Mouse (Mus musculus) T-helper 17 cell (primary cell): ENCODE data around the gene Atp1b2.
"Not testable (repeated sequence)": the region's sequence is repeated elsewhere in the genome, so short reads cannot be mapped to it uniquely, and the experiment has no call there.

ENCODE experiments used
- in situ Hi-C, 2 experiments: fragments of 300-600 bp; cut with MboI, MseI; formaldehyde crosslinking; loops; 1 replicate in 1 of 2; 2 replicates in 1 of 2; pipeline ENCODE4 v1.15.1; 2025; ENCODE audit warnings: high pct_unique_total_duplicates in 2 of 2

Atp1b2 gene

DNA sequence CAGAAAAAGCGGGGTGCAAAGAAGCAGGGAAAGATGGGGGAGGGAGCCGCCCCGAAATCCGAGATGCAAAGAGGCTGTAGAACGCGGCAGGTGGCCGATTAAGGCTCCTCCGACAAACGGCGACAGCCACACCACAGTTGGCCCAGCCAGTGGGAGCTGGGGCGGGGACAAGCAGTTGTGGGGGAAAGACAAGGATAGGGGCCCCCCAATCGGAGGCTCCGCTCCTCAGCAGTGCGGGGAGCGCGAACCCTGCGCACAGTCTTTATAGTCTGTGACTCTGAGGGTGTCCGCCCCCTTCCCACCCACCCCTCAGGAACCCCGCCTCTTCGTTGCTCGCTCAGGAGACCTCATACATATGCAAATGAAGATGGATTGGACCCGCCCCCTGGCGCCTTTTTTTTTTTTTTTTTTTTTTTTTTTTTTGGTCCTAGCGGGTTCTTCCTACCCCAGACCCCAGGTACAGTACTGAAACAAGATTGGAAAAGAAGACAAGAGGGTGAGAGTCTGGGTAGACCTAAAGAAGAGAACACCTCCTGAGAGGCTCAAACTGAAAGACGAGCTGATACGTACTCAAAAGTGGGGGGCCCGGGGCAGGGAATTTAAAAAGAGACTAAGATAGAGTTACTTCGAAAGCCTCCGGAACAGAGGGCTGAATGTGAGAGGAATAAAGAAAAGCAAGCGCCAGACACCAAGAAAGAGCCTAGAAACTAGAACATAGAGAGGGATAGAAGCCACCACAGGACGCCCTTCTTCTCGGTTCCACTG lies at the start of gene Atp1b2:
TSS of gene Atp1b2 (minus strand) at position 217 of the 765 bp plus-strand sequence.
- in situ Hi-C loops = loop anchor here in 1 of 2 experiments (10.0 kb wide), 1 partner anchor 899 kb away; the partner anchor contains the start of gene Tm4sf5

DNA sequence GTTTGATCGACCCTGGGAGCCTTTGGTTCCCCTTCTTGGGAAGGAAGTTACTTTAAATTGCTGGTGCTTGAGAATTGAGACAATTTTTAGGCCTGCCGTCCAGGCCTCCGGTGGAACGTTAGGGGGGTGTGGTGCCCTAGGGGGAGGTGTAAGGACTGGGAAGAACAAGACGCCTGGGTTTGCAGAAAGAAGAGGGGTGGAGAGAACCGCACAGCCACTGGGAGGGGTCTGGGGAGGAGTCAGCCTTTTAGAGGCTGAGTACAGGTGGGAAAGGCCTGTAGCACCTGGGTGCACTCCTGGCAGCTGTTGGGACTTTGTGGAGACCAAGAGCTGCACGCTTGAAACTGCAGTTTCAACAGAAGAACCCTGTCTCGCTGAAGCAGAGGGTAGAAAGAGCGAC lies 49.0 kb upstream of the Atp1b2 start:
- in situ Hi-C loops = no loop called here

DNA sequence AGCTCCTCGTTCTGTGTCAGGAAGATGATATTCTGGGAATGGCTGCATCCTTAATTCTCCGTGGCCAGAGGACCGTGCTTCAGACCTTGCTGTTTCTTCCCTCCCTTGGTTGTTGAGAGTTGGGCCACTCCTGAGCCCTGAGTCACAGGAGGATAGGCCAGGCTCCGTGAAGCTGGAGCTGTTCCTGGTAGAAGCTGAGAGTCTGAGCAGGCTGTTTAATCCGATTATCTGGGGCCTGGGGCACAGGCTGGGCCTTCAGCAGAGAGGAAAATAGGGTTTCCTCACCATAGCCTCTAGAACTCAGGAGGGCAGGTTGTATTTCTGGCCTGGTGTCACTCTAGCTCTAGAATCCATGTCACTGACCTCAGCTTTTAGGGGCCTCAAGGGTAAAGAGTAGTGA lies 47.7 kb upstream of the Atp1b2 start:
- in situ Hi-C loops = no loop called here

DNA sequence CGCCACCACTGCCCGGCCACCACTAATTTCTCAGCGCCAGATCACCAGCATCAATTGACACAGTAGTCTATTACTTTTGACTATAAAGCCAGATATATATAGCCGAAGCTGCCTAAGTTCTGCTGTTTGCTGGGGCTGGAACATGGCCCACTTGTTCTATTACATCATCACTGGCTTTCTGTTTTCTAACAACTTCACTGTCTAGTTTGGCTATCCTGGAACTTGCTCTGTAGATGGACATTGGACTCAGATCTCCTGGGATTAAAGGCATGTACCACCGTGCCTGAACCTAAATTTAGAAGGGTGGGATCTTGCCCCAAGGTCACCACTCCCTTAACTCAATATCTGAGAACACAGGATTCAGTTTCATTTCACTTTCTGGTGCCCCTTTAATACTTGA lies 40.1 kb upstream of the Atp1b2 start:
- in situ Hi-C loops = loop anchor here in 1 of 2 experiments (25.0 kb wide), 1 partner anchor 1341 kb away; the partner anchor contains the start of gene C1qbp

DNA sequence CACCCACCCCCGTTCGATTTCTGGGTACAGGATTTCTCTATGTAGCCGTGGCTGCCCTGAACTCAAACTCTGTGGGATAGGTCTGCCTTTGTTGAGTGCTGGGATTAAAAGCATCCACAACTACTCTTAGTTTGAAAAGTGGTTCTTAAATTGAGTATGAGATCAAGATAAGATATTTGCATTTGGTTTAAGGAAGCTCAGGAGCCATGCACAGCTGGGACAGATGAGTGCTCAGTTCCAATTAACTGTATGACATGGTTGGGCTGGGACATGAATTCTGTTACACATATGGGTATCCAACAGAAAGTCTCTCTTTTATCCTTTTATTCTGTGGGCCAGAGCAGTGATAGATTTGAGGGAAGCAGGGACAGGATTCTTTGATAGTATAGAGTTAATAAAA lies 29.7 kb upstream of the Atp1b2 start:
- in situ Hi-C loops = loop anchor here in 1 of 2 experiments (25.0 kb wide), 1 partner anchor 1352 kb away; the partner anchor contains the start of gene C1qbp

DNA sequence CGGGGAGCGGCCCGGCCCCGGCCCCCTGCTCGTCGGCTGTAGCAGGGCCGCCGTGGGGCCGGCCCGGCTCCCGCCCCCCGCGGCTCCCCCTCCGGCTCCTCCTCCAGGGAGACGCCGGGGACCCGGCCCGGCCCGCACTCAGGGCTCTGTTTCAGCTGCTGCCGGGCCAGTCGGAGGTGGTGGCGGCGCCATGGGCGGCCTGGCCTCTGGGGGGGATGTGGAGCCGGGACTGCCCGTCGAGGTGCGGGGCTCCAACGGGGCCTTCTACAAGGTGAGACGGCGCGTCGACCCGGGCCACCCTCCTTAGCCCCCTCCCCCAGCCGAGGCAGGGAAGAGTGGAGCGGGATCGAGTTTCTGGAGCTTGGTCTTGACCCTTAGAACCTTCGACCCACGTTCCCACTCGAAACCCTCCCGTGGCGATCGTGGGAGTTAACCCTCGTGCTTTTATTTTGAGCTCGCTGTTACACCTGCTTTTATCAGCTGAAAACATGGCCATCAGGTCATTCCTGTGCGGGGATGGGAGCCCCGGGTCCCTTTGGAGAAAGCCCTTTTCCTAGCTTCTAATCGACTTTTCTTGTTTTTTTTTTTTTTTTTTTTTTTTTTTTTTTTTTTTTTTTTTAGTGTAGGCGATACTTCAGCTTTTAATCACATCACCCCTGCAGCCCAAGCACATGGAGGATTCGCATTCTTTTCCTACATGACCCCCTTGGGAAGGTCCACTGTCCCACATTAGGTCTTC lies 27.6 kb upstream of the Atp1b2 start:
- in situ Hi-C loops = loop anchor here in 1 of 2 experiments (25.0 kb wide), 1 partner anchor 1354 kb away; the partner anchor contains the start of gene C1qbp

DNA sequence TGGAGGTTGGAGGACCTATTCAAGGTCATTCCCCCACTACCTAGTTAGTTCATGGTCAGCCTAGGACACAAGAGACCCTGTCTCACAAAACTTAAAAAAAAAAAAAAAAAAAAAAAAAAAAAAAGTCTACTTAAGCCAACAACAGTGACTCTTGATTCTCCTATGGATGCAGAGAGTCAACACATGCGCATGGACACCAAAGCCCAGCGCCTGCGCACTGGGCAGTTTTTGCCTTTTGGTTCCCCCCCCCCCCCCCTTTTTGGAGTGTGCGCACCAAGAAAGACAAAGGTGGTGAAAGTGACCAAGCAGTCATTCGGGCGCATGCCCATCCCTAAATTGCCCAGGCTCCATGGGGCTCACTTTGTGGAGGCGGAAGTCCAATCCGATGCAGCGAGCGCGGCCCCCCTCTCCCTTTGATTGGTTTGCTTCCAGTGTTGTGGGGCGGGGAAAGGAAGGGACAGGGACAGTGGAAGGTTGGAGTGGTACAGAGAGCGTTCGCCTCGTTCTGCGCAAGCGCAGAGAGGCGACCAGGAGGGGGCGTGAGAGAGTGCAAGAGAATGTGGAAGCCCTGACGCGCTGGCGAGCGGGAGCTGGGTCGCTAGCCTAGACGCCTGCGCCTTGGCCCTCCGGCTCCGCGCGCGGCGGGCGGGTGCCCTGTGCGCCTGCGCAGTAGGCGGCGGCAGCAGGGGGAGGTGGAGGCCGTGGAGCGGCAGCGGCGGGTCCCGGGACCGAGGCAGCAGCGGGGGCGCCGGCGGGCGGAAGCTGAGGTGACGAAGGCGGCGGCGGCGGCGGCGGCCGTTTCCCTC lies 26.7 kb upstream of the Atp1b2 start, which contains the start of gene Fxr2:
TSS of gene Fxr2 (plus strand) at position 707 of the 806 bp plus-strand sequence.
- in situ Hi-C loops = loop anchor here in 1 of 2 experiments (25.0 kb wide), 1 partner anchor 1355 kb away; the partner anchor contains the start of gene C1qbp

DNA sequence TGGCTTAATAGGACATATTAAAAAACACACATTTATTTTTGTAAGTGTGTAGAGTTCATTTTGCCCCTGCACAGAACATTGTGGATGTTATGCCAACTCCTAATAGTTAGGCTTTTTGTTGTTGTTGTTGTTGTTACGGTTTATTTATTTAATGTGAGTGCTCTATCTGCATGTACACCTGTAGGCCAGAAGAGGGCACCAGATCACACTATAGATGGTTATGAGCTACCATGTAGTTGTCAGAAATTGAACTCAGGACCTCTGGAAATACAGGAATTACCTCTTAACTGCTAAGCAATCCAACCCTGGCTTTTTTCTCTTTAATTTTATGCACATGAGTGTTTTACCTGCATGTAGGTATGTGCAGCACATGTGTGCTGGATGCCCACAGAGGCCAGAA lies 24.1 kb upstream of the Atp1b2 start:
- in situ Hi-C loops = loop anchor here in 1 of 2 experiments (25.0 kb wide), 1 partner anchor 1357 kb away; the partner anchor contains the start of gene C1qbp

DNA sequence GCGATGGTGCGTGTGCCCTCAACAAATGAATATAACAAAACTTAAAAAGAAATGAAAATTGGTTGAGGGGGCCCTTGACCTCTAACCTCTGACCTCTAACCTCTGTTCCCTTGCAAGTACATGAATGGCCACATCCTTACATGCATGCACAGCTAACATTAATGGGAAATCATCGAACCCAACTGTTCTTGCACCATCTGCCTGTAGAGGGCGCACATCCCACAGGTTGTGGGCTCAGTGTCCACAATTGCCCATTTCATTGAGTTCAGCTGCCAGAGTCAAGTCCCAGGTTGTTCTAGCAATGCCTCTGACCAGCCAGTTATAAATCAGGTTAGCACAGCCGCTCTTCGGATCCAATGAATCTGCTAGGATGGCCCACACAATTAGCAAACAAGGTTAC lies 22.5 kb upstream of the Atp1b2 start:
- in situ Hi-C loops = loop anchor here in 1 of 2 experiments (25.0 kb wide), 1 partner anchor 1359 kb away; the partner anchor contains the start of gene C1qbp

DNA sequence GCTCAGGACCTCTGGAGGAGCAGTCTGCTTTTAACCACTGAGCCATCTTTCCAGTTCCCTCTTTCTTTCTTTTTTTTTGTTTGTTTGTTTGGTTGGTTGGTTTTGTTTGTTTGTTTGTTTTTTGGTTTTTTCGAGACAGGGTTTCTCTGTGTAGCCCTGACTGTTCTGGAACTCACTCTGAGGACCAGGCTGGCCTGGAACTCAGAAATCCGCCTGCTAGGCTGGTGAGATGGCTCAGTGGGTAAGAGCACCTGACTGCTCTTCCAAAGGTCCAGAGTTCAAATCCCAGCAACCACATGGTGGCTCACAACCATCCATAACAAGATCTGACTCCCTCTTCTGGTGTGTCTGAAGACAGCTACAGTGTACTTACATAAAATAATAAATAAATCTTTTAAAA lies 18.6 kb upstream of the Atp1b2 start:
- in situ Hi-C loops = not testable (repeated sequence)

DNA sequence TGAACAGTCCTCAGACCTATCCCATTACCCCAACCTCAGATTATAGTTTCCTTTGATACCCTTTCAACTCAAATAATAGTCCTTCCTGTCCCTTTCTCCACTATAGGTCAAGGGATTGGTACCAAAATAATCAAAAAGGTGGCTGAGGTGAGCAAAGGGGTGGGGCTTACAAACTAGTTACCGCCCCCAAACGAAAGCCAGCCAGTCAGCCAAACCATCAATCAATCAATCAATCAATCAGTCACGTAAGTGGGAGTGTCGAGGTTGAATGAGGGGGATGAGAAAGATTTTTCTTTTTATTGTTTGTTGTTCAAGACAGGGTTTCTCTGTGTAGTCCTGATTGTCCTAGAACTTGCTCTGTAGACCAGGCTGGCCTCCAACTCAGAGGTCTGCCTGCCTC lies 17.3 kb upstream of the Atp1b2 start:
- in situ Hi-C loops = no loop called here

DNA sequence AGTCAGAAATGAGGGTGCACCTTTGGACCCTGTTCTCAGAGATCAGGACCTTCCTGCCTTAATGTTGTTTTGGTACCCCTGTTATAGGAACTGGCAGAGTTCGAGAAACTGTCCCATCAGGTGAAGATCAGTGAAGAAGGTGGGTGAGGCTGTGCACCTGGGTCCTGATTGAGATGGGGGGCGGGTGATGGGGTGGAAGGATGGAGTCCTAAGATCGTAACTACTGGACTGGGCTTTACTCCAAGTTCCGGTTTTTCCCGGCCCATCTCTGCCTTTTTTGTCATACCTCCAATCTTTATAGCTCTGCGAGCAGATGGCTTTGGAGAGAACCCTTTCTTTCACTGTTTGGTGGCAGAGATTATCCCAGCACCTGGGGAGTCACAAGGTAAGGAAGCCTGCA lies 16.7 kb upstream of the Atp1b2 start:
- in situ Hi-C loops = no loop called here

DNA sequence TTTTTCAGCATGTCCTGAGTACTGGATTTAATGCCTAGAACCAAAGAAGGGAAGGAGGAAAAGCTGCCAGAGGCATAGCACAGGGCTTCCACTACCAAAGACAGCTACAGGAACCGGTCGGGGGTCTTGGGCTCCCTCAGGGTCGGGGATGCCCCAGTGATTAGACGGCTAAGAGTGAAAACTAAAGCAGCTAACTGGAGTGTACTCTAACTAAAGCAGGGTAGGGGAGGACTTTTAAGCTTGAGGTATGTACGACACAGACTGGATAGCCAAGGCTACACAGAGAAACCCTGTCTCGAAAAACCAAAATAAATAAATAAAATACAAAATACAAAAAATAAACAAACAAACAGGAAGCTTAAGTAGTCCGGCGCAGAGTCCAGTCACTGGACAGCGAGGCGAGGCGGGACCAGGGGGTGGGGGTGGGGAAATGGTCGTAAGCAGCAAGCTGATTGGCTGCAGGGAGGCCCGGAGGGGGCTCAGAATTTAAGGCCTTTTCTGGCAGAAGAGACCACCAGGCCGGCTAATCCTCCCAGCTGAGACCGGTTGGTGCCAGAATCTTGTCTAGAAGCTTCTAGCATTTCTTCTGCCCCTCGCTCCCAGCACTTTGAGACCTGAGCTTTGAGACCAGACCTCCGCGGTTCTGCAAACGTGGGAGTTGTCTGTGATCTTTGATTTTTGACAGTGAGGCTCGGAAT lies 16.0 kb upstream of the Atp1b2 start, which contains the start of gene Sat2:
TSS of gene Sat2 (plus strand) at position 454 of the 698 bp plus-strand sequence.
- in situ Hi-C loops = no loop called here

DNA sequence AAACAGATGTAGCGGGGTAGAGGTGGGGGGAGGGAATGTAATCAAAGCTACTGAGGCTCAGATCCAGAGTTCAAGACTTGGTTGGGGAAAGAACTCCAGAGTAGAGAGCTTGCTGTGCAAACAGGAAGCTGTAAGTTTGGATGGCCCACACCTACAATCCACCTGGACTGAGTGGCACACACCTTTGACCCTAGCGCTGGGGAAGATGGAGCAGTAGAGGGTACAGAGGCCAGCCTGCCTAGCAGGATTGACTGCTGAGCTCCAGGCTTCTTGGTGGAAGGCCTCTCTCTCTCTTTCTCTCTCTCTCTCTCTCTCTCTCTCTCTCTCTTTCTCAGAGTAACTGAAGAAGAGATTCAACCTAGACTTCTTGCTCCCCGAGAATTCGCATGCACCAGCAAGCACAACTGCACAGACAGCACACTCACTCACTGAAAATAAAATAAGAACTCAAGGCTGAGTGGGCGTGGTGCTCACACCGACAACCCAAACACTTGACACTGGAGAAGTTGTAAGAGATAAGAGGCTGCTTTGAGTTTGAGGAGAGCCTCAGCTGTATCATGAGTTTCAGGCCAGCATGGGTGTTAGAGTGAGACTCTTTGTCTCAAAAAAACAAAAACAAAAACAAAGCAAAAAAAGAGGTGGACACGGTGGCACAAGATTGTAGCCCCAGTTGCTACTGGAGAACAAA lies 14.8 kb upstream of the Atp1b2 start:
- in situ Hi-C loops = no loop called here

DNA sequence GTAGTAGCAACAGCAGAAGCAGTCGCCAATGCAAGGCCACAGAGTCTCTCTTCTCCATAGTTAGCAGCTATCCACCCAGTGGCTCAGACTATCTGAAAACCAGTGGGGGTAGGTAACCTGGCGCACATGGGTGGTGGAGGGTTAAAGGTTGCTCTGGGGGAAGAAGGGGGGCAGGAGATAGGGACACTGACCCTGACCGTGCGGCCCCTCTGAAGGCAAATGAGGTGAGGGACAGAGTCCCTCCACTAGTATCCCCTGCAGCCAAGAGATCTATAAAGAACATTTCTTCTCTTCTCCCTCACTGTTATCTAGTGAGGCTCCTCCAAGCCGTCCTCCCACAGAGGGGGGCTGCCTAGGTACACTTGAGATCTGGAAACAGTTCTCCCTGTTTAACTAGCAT lies 12.1 kb upstream of the Atp1b2 start, which contains the start of gene Shbg:
TSS of gene Shbg (minus strand) at position 101 of the 400 bp plus-strand sequence.
- in situ Hi-C loops = no loop called here

DNA sequence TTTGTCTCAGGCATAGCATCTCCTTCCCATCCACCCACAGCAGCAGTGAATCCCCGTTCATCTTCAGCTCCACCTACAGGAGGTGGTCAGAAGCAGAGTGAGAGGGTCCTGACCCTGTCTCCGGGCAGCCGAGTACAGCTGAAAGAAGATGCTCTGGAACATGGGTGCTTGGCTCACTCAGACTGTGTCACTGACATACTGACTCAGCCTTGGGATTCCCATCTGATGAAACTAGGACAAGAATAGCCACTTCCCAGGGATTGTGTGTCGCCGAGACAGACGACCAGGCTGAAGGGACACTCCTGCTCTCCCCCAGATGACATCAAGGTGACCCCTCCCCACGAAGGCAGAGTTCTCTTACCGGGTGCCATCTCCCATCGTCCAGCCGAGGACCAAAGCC lies 11.0 kb upstream of the Atp1b2 start:
- in situ Hi-C loops = no loop called here

DNA sequence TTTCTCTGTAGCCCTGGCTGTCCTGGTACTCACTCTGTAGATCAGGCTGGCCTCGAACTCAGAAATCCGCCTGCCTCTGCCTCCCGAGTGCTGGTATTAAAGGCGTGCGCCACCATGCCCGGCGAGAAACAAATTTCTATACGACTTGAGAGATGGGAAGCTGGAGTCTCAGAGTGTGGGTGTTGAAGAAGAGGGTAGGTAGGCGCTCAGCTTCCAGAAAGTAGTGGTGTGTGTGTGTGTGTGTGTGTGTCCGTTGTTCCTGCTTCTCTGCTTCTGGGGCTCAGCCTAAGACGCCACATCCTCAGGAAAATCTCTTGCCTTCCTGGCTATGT lies 8.5 kb upstream of the Atp1b2 start:
- in situ Hi-C loops = not testable (repeated sequence)

DNA sequence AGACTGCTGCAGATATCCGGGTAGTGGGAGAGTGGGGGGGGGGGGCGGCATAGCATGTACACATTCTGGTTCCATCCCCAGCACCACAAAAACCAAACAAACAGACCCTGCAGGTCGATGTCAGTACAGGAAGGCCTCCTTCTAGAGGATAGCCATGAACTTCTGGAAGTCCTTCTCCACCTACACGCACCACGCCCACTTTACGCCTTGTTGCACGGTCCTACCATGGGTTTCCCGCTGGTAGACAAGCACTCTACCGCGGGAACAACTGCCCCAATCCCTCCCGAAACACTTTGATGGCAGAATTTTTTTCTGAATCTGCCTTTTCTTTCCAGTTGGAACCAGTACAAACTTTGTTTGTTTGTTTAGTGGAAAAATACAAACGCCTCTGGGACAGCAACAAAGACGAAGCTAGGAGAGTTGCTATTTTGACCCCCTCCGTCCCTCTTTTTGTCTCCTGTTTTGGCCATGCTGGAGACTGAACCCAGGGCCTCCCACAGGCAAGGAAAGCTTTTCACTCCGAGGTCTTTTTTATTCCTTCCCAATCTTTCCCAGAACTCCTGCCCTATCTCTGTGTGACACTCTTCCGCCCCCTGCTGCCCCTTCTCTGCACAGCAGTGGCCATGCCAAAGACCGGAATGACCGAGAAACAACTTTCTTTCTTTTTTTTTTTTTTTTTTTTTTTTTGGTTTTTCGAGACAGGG lies 8.0 kb upstream of the Atp1b2 start:
- in situ Hi-C loops = no loop called here

DNA sequence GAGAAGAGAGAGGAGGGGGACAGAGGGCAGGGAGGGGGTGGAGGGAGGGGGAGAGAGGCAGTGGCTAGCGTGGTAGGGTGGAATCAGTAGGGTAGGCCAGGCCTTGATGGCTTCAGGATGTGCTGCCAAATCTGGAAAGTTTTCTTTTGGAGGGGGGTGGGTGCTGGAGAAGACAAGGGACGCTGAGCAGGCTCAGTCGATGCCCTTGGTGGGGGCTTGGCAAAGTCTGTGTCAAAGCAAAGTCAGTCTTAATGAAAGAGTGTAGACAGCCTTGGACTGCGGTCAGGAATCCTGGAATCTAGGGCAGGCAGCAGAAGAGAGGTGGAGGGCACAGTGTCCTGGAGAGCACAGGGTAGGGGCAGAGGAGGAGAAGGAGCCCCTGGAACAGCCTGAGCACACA lies 5.2 kb upstream of the Atp1b2 start:
- in situ Hi-C loops = no loop called here
